Mouse (Mus musculus) cerebellum, adult 2 months (tissue): Measurements from ENCODE around the gene Rbm33.

Experiments
- CTCF ChIP-seq: fragments of 200-500 bp; IDR thresholded peaks from 2 replicates; pipeline ENCODE4 v1.5.1; 2011; ENCODE audit warnings: low read depth, mild to moderate bottlenecking, control low read depth, low read length, moderate library complexity, borderline replicate concordance; ENCODE audit not compliant: insufficient read depth
- POLR2A ChIP-seq: fragments of 200-500 bp; IDR thresholded peaks from 2 replicates; pipeline ENCODE4 v1.6.1; 2011; ENCODE audit warnings: low read length, control low read depth, borderline replicate concordance; ENCODE audit not compliant: insufficient read depth

- TF ChIP-seq POLR2A: no peak
- TF ChIP-seq CTCF: no peak
Measured at GRCm38 (mm10) chr5:28322189-28322588, 5.3 kb downstream of the Rbm33 start.
